Mouse (Mus musculus) layer of hippocampus, adult 8-10 months (tissue): ENCODE results near the gene Tcf20. TPM values are rescaled to one million over a fixed set of nuclear protein-coding genes. Genes with fewer than 3 reads are reported as not detected.

Experiments
- microRNA-seq, 2 experiments: library from miRNA; unstranded; fragments of <30 nt; microRNA quantifications; one replicate each; pipeline ENCODE4 v1.2.0; 2022
- total RNA-seq, 4 experiments: library from RNA; stranded (reverse); gene quantifications; 2 replicates each; pipeline ENCODE4 v1.2.4; 2022

Gene Tcf20
- total RNA-seq, 4 experiments from 2014 or later: 192 to 215 (median 201) TPM

Small RNA genes within 50 kb of the gene (microRNA-seq; reads per million reads assigned to microRNA genes)
- 0 reads per million in 2 experiments for gene Gm27618
- 4.3 to 5.7 reads per million in 2 experiments for gene Mir3080

Other genes starting within 250 kb of the Tcf20 start
- not detected for gene Cyp2d40, start 223.7 kb downstream of the Tcf20 start, total RNA-seq
- gene Cyp2d26, start 193.6 kb downstream of the Tcf20 start, total RNA-seq: not detected
- 1 to 10 TPM; 1.7 to 6.2 (median 3.5) TPM for gene Nfam1, start 45.4 kb upstream of the Tcf20 start, total RNA-seq
- gene Serhl, start 101.6 kb upstream of the Tcf20 start, total RNA-seq: 10 to 100 TPM in 2 of 4 experiments, 1 to 10 TPM in 2; 8.5 to 13.7 (median 11.2) TPM
- 100 to 1,000 TPM; 126 to 141 (median 133) TPM for gene Rrp7a, start 134.9 kb upstream of the Tcf20 start, total RNA-seq
- 10 to 100 TPM; 84.5 to 94.7 (median 92.1) TPM for gene Poldip3, start 161.5 kb upstream of the Tcf20 start, total RNA-seq
- gene Cyb5r3, start 184.7 kb upstream of the Tcf20 start, total RNA-seq: 10 to 100 TPM; 70.0 to 98.9 (median 81.6) TPM